Mouse (Mus musculus) midbrain, embryonic 11.5 days (tissue): ENCODE measurements around the gene Zfyve21. TPM values are rescaled to one million over a fixed set of nuclear protein-coding genes. Genes with fewer than 3 reads are reported as not detected.

Experiments
- ATAC-seq: fragments of 200-750 bp; cut with Nextera tagmentation; 2 replicates; pipeline ENCODE4 v1.8.0; 2017; ENCODE audit warnings: moderate TSS enrichment, moderate library complexity; ENCODE audit not compliant: low FRiP score
- DNase-seq: peaks from one replicate; pipeline ENCODE4 v3.0.0; 2015; ENCODE audit warnings: low spot score; ENCODE audit errors: missing footprints
- H3K27ac ChIP-seq: fragments of 300-500 bp; sonication (generic); 2 replicates; pipeline ENCODE4 v1.5.1; 2014; ENCODE audit warnings: low read depth, low read length
- H3K27me3 ChIP-seq: fragments of 300-500 bp; sonication (generic); 2 replicates; pipeline ENCODE4 v1.6.1; 2014; ENCODE audit warnings: mild to moderate bottlenecking, low read length, moderate library complexity, mixed read lengths; ENCODE audit not compliant: control insufficient read depth, insufficient read depth
- H3K36me3 ChIP-seq: fragments of 300-500 bp; sonication (generic); 2 replicates; pipeline ENCODE4 v1.6.1; 2014; ENCODE audit warnings: mild to moderate bottlenecking, low read length, moderate library complexity, mixed read lengths; ENCODE audit not compliant: control insufficient read depth, insufficient read depth
- H3K4me1 ChIP-seq: fragments of 300-500 bp; sonication (generic); 2 replicates; pipeline ENCODE4 v1.6.1; 2014; ENCODE audit warnings: low read length; ENCODE audit not compliant: control insufficient read depth, insufficient read depth
- H3K4me2 ChIP-seq: fragments of 300-500 bp; sonication (generic); 2 replicates; pipeline ENCODE4 v1.6.1; 2014; ENCODE audit warnings: mild to moderate bottlenecking, moderate library complexity
- H3K4me3 ChIP-seq: fragments of 300-500 bp; sonication (generic); 2 replicates; pipeline ENCODE4 v1.5.1; 2014; ENCODE audit warnings: low read depth, low read length
- H3K9ac ChIP-seq: fragments of 300-500 bp; sonication (generic); 2 replicates; pipeline ENCODE4 v1.6.1; 2014; ENCODE audit warnings: low read length
- H3K9me3 ChIP-seq: fragments of 300-500 bp; sonication (generic); 2 replicates; pipeline ENCODE4 v1.6.1; 2016; ENCODE audit warnings: low read length; ENCODE audit not compliant: control insufficient read depth
- WGBS: fragments of 180-500 bp; shearing (Covaris S2); extraction: QIAGEN DNeasy Blood & Tissue Kit; methylation state at CpG from one replicate; pipeline ENCODE4 v1.1.7; 2014; 5-methylcytosine and 5-hydroxymethylcytosine counted together
- polyA plus RNA-seq: library from polyadenylated mRNA; unstranded; fragments of >200 nt; fragmentation: Nextera tagmentation; extraction: Ambion mirVana; gene quantifications from 2 replicates; pipeline ENCODE4 v1.2.1, GENCODE M21; 2014

The Zfyve21 gene
- polyA plus RNA-seq, 1 experiment from 2014 or later, result 63.7 TPM

- no peak for ATAC-seq
- H3K27me3 ChIP-seq, result no peaks in the 10 kb centered on the region
- H3K9ac ChIP-seq, result no peak overlapping the region
- no peak overlapping the region for H3K27ac ChIP-seq
- DNase-seq, result no peak
- no peaks in the 10 kb centered on the region for H3K9me3 ChIP-seq
- 92% methylated on average over 10 of the region's 10 CpGs for WGBS
- H3K4me2 ChIP-seq, result no peak overlapping the region
- no peaks in the 10 kb centered on the region for H3K36me3 ChIP-seq
- no peak overlapping the region for H3K4me3 ChIP-seq
- no peaks in the 10 kb centered on the region for H3K4me1 ChIP-seq
These were observed 32.8 kb downstream of the Zfyve21 start for GRCm38 (mm10) chr12:111846815-111847214.

- no peaks in the 10 kb centered on the region for H3K27me3 ChIP-seq
- no peak overlapping the region; the same call in 1 of the 2 replicates for H3K27ac ChIP-seq
- no peaks in the 10 kb centered on the region for H3K9me3 ChIP-seq
- DNase-seq, result peak; percentile 68
- no peaks in the 10 kb centered on the region for H3K4me1 ChIP-seq
- no peak overlapping the region for H3K4me3 ChIP-seq
- ATAC-seq, result no peak
- no peak overlapping the region for H3K4me2 ChIP-seq
- no peak overlapping the region for H3K9ac ChIP-seq
- WGBS, result 82% methylated on average over 9 of the region's 9 CpGs
- no peaks in the 10 kb centered on the region for H3K36me3 ChIP-seq
These were observed 34.4 kb downstream of the Zfyve21 start for GRCm38 (mm10) chr12:111848300-111848798.

- Histone ChIP-seq H3K4me2 (no peak overlapping the region), H3K27me3 (no peaks in the 10 kb centered on the region), H3K4me1 (no peaks in the 10 kb centered on the region), H3K9ac (no peak overlapping the region), H3K4me3 (no peak overlapping the region), H3K9me3 (no peaks in the 10 kb centered on the region), H3K27ac (no peak overlapping the region), H3K36me3 (no peaks in the 10 kb centered on the region)
- 73% methylated on average over 2 of the region's 2 CpGs for WGBS
- no peak for ATAC-seq
- DNase-seq, result peak; percentile 71
These were observed 37.3 kb downstream of the Zfyve21 start for GRCm38 (mm10) chr12:111851235-111851634.

- no peaks in the 10 kb centered on the region for H3K9me3 ChIP-seq
- 80% methylated on average over 5 of the region's 5 CpGs for WGBS
These were observed 37.8 kb downstream of the Zfyve21 start for GRCm38 (mm10) chr12:111851745-111852144.

GRCm38 (mm10) chr12:111853011-111853436 is 39.1 kb downstream of the Zfyve21 start:
- no peaks in the 10 kb centered on the region for H3K9me3 ChIP-seq
- no peaks in the 10 kb centered on the region for H3K4me1 ChIP-seq
- no peaks in the 10 kb centered on the region for H3K27me3 ChIP-seq
- 80% methylated on average over 10 of the region's 10 CpGs for whole genome bisulfite sequencing
- peak; percentile 53 for DNase-seq
- no peaks in the 10 kb centered on the region for H3K36me3 ChIP-seq
- no peak overlapping the region for H3K27ac ChIP-seq
- H3K4me2 ChIP-seq, result no peak overlapping the region
- no peak overlapping the region for H3K9ac ChIP-seq
- no peak for ATAC-seq
- H3K4me3 ChIP-seq, result no peak overlapping the region

More at GRCm38 (mm10) chr12:111851745-111852144, 37.8 kb downstream of the Zfyve21 start:
- H3K27ac ChIP-seq, result no peak overlapping the region
- H3K4me3 ChIP-seq, result no peak overlapping the region
- ATAC-seq (no peak), DNase-seq (peak; percentile 81)
- no peak overlapping the region for H3K4me2 ChIP-seq
- no peaks in the 10 kb centered on the region for H3K36me3 ChIP-seq
- H3K27me3 ChIP-seq, result no peaks in the 10 kb centered on the region
- no peaks in the 10 kb centered on the region for H3K4me1 ChIP-seq
- H3K9ac ChIP-seq, result no peak overlapping the region

- ATAC-seq (no peak), DNase-seq (peak; percentile 59)
- Histone ChIP-seq H3K4me1 (no peaks in the 10 kb centered on the region), H3K4me3 (no peak overlapping the region), H3K9me3 (no peaks in the 10 kb centered on the region), H3K4me2 (no peak overlapping the region), H3K9ac (no peak overlapping the region), H3K27ac (no peak overlapping the region), H3K27me3 (no peaks in the 10 kb centered on the region), H3K36me3 (no peaks in the 10 kb centered on the region)
- WGBS, result 79% methylated on average over 4 of the region's 4 CpGs
These were observed 39.6 kb downstream of the Zfyve21 start for GRCm38 (mm10) chr12:111853546-111853945.

- Histone ChIP-seq H3K4me2 (no peak overlapping the region), H3K36me3 (no peaks in the 10 kb centered on the region), H3K4me1 (no peaks in the 10 kb centered on the region), H3K27me3 (no peaks in the 10 kb centered on the region), H3K9me3 (no peaks in the 10 kb centered on the region), H3K27ac (no peak overlapping the region), H3K4me3 (no peak overlapping the region), H3K9ac (no peak overlapping the region)
- WGBS, result 95% methylated on average over 2 of the region's 2 CpGs
- no peak for DNase-seq
- no peak for ATAC-seq
These were observed 41.5 kb downstream of the Zfyve21 start for GRCm38 (mm10) chr12:111855448-111855847.

GRCm38 (mm10) chr12:111864206-111864824 is 50.3 kb downstream of the Zfyve21 start:
- no peaks in the 10 kb centered on the region for H3K4me1 ChIP-seq
- no peak overlapping the region for H3K27ac ChIP-seq
- H3K27me3 ChIP-seq, result no peaks in the 10 kb centered on the region
- DNase-seq, result peak; percentile 75
- no peaks in the 10 kb centered on the region for H3K9me3 ChIP-seq
- H3K36me3 ChIP-seq, result no peaks in the 10 kb centered on the region
- H3K4me2 ChIP-seq, result no peak overlapping the region
- no peak for ATAC-seq
- no peak overlapping the region for H3K9ac ChIP-seq
- WGBS, result 88% methylated on average over 4 of the region's 4 CpGs
- H3K4me3 ChIP-seq, result no peak overlapping the region

- H3K4me2 ChIP-seq, result no peak overlapping the region
- no peaks in the 10 kb centered on the region for H3K36me3 ChIP-seq
- no peaks in the 10 kb centered on the region for H3K4me1 ChIP-seq
- H3K9ac ChIP-seq, result no peak overlapping the region
- no peak overlapping the region for H3K4me3 ChIP-seq
- H3K27me3 ChIP-seq, result no peaks in the 10 kb centered on the region
- DNase-seq (no peak), ATAC-seq (no peak)
- no peaks in the 10 kb centered on the region for H3K9me3 ChIP-seq
- H3K27ac ChIP-seq, result no peak overlapping the region
- WGBS, result 86% methylated on average over 1 of the region's 1 CpGs
These were observed 55.8 kb downstream of the Zfyve21 start for GRCm38 (mm10) chr12:111869806-111870205.
